Mouse (Mus musculus) large intestine, adult 2 months (tissue): ENCODE measurements around the gene Gm572. TPM values are rescaled to one million over a fixed set of nuclear protein-coding genes. Genes with fewer than 3 reads are reported as not detected.

Experiments
- DNase-seq: peaks from one replicate; pipeline ENCODE4 v3.0.0-alpha.2; 2012; ENCODE audit warnings: low read depth, low spot score
- WGBS: fragments of 180-500 bp; shearing (Covaris S2); methylation state at CpG from one replicate; pipeline ENCODE4 v1.1.7; 2018; 5-methylcytosine and 5-hydroxymethylcytosine counted together
- polyA plus RNA-seq: library from polyadenylated mRNA; depleted of rRNA; stranded (reverse); fragments of >200 nt; gene quantifications from 2 replicates; pipeline ENCODE4 v1.2.3, GENCODE M21; 2012

Gm572 gene
- polyA plus RNA-seq, 1 experiment = not detected

- 44% methylated on average over 4 of the region's 4 CpGs for WGBS
- DNase-seq = no peak
Observed at GRCm38 (mm10) chr4:148623609-148624008, 19.5 kb upstream of the Gm572 start.

GRCm38 (mm10) chr4:148625010-148625409 is 18.1 kb upstream of the Gm572 start:
- 57% methylated on average over 10 of the region's 10 CpGs for WGBS
- no peak for DNase-seq

GRCm38 (mm10) chr4:148625756-148626622 is 17.1 kb upstream of the Gm572 start:
- WGBS = 1% methylated on average over 57 of the region's 57 CpGs
- no peak for DNase-seq

- under 1% methylated on average over 51 of the region's 51 CpGs for WGBS
- peak; percentile 72 for DNase-seq
Observed at GRCm38 (mm10) chr4:148626623-148627185, 16.4 kb upstream of the Gm572 start, which contains the start of gene Tardbp. Gene Tardbp (minus strand): TSS chr4:148627019.

GRCm38 (mm10) chr4:148627246-148627645 is 15.9 kb upstream of the Gm572 start:
- 63% methylated on average over 3 of the region's 3 CpGs for WGBS
- no peak for DNase-seq

- DNase-seq = no peak
- 65% methylated on average over 3 of the region's 3 CpGs for WGBS
Observed at GRCm38 (mm10) chr4:148632013-148632692, 11.0 kb upstream of the Gm572 start.

- DNase-seq = no peak
- 39% methylated on average over 2 of the region's 2 CpGs for WGBS
Observed at GRCm38 (mm10) chr4:148633395-148634061, 9.6 kb upstream of the Gm572 start.

GRCm38 (mm10) chr4:148635309-148635708 is 7.8 kb upstream of the Gm572 start:
- DNase-seq = no peak
- WGBS = 74% methylated on average over 2 of the region's 2 CpGs

GRCm38 (mm10) chr4:148638302-148638701 is 4.8 kb upstream of the Gm572 start:
- DNase-seq = no peak
- 37% methylated on average over 9 of the region's 9 CpGs for WGBS

- DNase-seq = peak; percentile 73
- WGBS = 26% methylated on average over 2 of the region's 2 CpGs
Observed at GRCm38 (mm10) chr4:148639455-148639854, 3.7 kb upstream of the Gm572 start.

GRCm38 (mm10) chr4:148641121-148641520 is 2.0 kb upstream of the Gm572 start:
- 81% methylated on average over 5 of the region's 5 CpGs for WGBS
- no peak for DNase-seq

- WGBS = 5% methylated on average over 9 of the region's 9 CpGs
- peak; percentile 88 for DNase-seq
Observed at GRCm38 (mm10) chr4:148644157-148644511, 1.0 kb downstream of the Gm572 start.

GRCm38 (mm10) chr4:148644926-148645325 is 1.8 kb downstream of the Gm572 start:
- WGBS = 81% methylated on average over 6 of the region's 6 CpGs
- DNase-seq = no peak

- WGBS = 8% methylated on average over 11 of the region's 11 CpGs
- DNase-seq = peak; percentile 55
Observed at GRCm38 (mm10) chr4:148646616-148647015, 3.5 kb downstream of the Gm572 start.

GRCm38 (mm10) chr4:148649309-148649708 is 6.2 kb downstream of the Gm572 start:
- 84% methylated on average over 3 of the region's 3 CpGs for WGBS
- no peak for DNase-seq

- peak; percentile 82 for DNase-seq
- 27% methylated on average over 9 of the region's 9 CpGs for WGBS
Observed at GRCm38 (mm10) chr4:148651045-148651444, 7.9 kb downstream of the Gm572 start.

GRCm38 (mm10) chr4:148654701-148655398 is 11.7 kb downstream of the Gm572 start:
- DNase-seq = peak; percentile 40

GRCm38 (mm10) chr4:148656691-148657258 is 13.7 kb downstream of the Gm572 start:
- no peak for DNase-seq
- 23% methylated on average over 15 of the region's 15 CpGs for WGBS

More at GRCm38 (mm10) chr4:148654701-148655398, 11.7 kb downstream of the Gm572 start:
- 90% methylated on average over 18 of the region's 18 CpGs for WGBS

- DNase-seq = no peak
- 83% methylated on average over 13 of the region's 13 CpGs for WGBS
Observed at GRCm38 (mm10) chr4:148657776-148658175, 14.7 kb downstream of the Gm572 start.
